Mouse (Mus musculus) olfactory bulb, adult 2 months (tissue): Measurements from ENCODE around the gene Smarcd2. TPM values are rescaled to one million over a fixed set of nuclear protein-coding genes. Genes with fewer than 3 reads are reported as not detected.

Experiments used
- H3K27ac ChIP-seq: fragments of 200-500 bp; 2 replicates; pipeline ENCODE4 v1.5.1; 2012; ENCODE audit warnings: low read depth, low read length; ENCODE audit not compliant: insufficient read depth
- H3K4me1 ChIP-seq: fragments of 200-500 bp; 2 replicates; pipeline ENCODE4 v1.6.1; 2012; ENCODE audit warnings: low read length; ENCODE audit not compliant: control insufficient read depth, insufficient read depth
- H3K4me3 ChIP-seq: fragments of 200-500 bp; 2 replicates; pipeline ENCODE4 v1.5.1; 2012; ENCODE audit warnings: mild to moderate bottlenecking, low read depth, low read length, moderate library complexity; ENCODE audit not compliant: insufficient read depth
- CTCF ChIP-seq: fragments of 200-500 bp; IDR thresholded peaks from 2 replicates; pipeline ENCODE4 v1.5.1; 2012; ENCODE audit warnings: low read depth, mild to moderate bottlenecking, low read length, moderate library complexity; ENCODE audit not compliant: insufficient read depth
- POLR2A ChIP-seq: fragments of 200-500 bp; IDR thresholded peaks from 2 replicates; pipeline ENCODE4 v1.6.1; 2012; ENCODE audit warnings: mild to moderate bottlenecking, low read depth, low read length, moderate library complexity; ENCODE audit not compliant: insufficient read depth
- WGBS: fragments of 180-500 bp; shearing (Covaris S2); methylation state at CpG from one replicate; pipeline ENCODE4 v1.1.7; 2018; 5-methylcytosine and 5-hydroxymethylcytosine counted together
- polyA plus RNA-seq: library from polyadenylated mRNA; stranded (reverse); fragments of >200 nt; gene quantifications from 2 replicates; pipeline ENCODE4 v1.2.4, GENCODE M21; 2012; ENCODE audit warnings: low replicate concordance; ENCODE audit not compliant: missing spikeins, insufficient read depth, insufficient read length

Gene Smarcd2
- polyA plus RNA-seq, 1 experiment = not detected

DNA sequence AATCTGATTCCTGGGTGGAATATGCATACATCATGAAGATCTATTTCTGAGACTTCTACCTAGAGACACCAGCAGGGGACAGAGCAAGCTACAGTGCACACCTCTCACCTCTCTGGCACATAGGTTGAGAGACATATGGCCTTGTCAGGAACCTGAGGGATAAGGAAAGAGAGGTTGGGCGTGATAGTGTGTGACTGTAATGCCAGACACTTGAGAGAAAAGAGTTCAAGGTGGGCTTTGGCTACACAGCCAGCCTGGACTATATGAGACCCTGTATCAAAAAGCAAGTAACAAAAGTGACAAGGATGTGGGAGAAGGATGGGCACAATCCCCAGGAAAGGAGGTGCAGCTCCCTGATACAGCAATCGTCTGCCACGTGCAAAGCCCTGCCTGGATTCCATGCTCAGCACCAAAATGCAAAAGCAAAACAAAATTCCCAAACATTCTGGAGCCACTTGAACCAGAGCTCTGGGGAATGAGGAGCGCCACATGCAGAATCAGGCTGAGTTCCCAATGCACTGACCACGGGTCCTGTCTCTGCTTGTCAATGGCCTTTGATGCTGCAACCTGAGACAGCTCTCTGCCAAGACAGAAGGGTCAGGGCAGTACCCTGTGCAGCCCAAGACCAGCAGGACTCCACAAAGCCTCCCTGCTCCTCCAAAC lies 1.5 kb downstream of the Smarcd2 start:
- Histone ChIP-seq H3K4me3 (peak overlapping the region; percentile 77), H3K4me1 (peaks cover 30% of the 10 kb centered on the region), H3K27ac (peak overlapping the region; percentile 45; the same call in 1 of the 2 replicates)
- TF ChIP-seq POLR2A (no peak), CTCF (no peak)
- 27% methylated on average over 5 of the region's 5 CpGs for WGBS

DNA sequence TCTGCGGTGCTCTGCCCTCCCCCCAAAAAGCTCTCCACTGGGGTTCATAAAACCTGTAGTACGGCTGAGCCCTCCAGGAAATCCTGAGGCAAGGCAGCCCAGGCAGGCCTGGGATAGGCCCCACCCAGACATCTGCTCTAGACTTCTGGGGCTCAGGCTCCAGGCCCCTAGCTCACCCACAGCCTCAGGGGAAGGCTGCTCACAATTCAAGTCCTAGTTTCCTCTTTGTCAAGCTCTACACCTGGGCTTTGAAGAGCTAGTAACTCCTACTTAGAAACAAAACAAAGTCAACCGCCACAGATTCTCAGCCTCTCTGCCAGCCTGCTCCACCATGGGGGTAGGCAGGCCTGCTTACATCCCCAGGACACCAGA lies 3.7 kb downstream of the Smarcd2 start:
- peaks cover 30% of the 10 kb centered on the region for H3K4me1 ChIP-seq
- TF ChIP-seq POLR2A (no peak), CTCF (no peak)
- H3K4me3 ChIP-seq = no peak overlapping the region
- no peak overlapping the region for H3K27ac ChIP-seq
- WGBS = 72% methylated on average over 3 of the region's 3 CpGs

DNA sequence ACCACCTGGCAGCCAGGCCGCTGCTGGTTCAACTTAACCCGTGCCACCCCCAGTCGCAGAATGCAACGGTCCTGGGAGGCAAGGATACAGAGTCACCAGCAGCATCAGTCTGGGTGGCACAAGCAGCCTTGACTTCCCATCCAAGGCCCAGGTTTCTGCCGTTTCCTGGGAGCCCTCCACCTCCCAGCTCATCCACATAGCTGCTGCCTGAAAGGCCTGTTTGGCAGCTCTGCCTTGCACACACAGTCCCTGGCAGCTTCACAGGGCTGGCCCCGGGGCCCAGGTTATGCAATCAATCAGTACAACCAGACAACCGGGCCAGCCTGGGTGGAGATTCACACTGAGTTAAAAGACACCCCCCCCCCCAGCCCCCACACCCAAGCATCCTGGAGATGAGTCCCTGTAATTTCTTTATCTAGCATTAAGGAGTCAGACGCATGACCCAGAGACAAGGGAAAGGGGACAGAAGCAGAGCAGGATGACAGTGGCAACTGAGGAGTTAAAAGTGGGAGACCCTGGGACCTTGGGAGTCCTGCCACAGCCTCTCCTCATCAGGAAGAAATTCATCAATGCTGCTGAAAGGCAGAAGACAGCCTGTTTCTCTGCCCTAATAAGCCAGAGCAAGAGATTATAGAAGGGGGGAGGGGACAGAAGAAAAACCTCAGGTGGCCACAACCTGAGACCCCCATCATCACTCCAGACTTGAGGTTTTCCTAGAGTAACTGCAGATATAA lies 4.3 kb downstream of the Smarcd2 start:
- Histone ChIP-seq H3K4me1 (peaks cover 30% of the 10 kb centered on the region), H3K27ac (no peak overlapping the region), H3K4me3 (no peak overlapping the region)
- 51% methylated on average over 8 of the region's 8 CpGs for WGBS
- TF ChIP-seq CTCF (no peak), POLR2A (no peak)

DNA sequence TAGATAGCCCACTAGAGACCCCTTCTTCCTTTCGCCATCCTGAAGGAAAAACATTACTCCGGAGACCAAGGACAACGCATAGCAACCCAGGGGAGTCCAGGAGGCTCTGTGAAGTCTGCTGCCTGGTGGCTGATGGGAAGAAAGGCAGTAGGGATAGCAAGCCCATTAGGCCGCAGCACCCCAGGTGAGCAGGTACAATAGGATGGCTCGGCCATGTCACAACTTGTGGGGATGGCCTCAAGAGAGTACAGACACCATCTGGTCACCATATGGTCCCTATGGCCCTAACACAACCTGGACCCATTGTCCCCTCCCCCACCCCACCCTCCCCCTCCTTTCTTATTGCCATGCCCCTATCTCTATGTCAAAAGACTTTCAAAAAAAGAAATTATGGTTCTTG lies 4.9 kb downstream of the Smarcd2 start:
- H3K4me3 ChIP-seq = no peak overlapping the region
- peaks cover 30% of the 10 kb centered on the region for H3K4me1 ChIP-seq
- no peak for TF ChIP-seq CTCF
- no peak for TF ChIP-seq POLR2A
- 87% methylated on average over 5 of the region's 5 CpGs for WGBS
- H3K27ac ChIP-seq = no peak overlapping the region

DNA sequence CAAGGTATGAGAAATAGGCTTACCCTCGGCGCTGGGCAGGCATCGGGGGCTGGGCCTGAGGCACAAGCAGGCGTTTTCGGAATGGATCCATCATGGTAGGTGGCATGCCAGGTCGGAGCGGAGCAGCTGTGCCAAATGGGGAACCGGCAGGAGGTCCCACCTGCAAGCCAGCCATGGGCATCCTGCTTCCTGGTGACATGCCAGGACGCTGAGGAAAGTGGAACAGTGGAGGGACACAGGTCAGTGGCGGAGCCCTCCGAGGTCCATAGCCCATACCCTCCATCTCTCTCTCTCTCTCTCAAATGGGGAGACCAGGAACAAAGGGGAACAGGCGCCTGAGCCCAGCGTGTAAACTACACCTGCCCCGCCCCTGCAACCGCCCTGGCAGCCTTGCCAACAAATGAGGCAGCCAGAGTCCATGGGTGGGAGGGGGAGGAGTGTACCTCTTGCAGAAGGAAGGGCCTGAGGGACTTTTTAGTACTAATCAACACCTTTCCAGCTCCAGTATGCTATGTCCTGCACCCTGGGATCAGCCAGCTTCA lies 5.4 kb downstream of the Smarcd2 start:
- TF ChIP-seq CTCF (no peak), POLR2A (no peak)
- H3K4me3 ChIP-seq = no peak overlapping the region
- peaks cover 30% of the 10 kb centered on the region for H3K4me1 ChIP-seq
- 70% methylated on average over 15 of the region's 15 CpGs for WGBS
- no peak overlapping the region for H3K27ac ChIP-seq

DNA sequence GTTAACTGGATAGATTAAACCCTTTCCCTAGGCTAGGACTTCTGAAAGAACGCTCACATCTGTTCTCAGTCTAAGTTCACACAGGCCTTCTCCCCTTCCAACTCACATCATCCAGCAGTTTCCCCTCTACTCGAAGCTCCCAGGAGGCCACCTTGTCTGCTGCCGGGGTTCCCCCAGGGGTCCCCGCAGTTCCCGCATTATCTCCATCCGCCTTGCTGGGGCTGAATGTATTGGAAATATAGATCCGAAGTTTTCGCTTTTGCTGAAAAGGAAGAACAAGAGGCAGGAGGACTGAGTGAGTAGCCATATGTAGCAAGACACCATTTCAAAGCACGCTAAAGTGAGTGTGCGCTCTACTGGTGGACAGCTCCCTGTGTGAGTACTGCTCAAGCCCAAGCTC lies 6.3 kb downstream of the Smarcd2 start:
- H3K4me3 ChIP-seq = no peak overlapping the region
- 93% methylated on average over 10 of the region's 10 CpGs for WGBS
- peaks cover 30% of the 10 kb centered on the region for H3K4me1 ChIP-seq
- H3K27ac ChIP-seq = no peak overlapping the region
- TF ChIP-seq CTCF (no peak), POLR2A (no peak)

DNA sequence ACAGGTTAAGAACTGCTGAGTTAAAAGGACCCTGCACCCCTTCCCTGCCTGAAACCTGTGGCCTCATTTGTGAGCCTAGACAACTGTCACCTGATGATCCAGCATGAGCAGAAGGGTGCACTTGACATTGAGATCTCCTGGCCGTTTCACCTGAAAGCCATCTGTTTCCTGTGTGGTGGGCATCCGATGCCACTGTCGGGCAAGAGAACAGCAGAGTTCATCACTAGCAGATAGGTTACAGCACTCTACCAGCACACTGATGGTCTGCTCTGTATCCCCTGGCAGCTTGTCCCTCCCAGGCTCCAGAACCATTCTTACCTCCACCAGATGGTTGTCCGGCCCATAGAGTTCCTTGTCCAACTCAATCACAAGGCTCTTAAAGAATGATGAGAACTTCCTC lies 7.2 kb downstream of the Smarcd2 start:
- TF ChIP-seq POLR2A (no peak), CTCF (no peak)

DNA sequence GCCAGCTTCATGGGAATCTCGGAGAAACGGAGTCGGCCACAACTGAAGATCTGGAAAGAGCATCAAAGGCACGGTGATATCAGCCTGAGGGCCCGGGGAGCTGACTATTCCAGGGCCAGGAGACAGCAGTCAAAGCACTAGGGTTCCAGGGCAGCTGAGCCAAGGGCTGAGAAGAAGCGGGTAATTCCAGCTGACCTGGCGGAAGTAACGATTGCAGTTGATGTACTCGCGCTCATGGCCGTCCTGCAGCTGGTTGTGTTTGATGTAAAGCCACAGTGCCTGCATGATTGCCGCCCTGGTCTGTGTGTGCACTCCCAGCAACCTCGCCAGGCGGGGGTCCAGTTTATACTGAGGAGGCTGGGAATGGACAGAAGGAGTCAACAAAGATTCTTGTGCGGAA lies 7.8 kb downstream of the Smarcd2 start:
- no peak for TF ChIP-seq CTCF
- TF ChIP-seq POLR2A = no peak
- Histone ChIP-seq H3K4me3 (no peak overlapping the region), H3K4me1 (peaks cover 29% of the 10 kb centered on the region), H3K27ac (no peak overlapping the region)
- 83% methylated on average over 15 of the region's 15 CpGs for WGBS

More for the DNA sequence above, 7.2 kb downstream of the Smarcd2 start:
- Histone ChIP-seq H3K27ac (no peak overlapping the region), H3K4me1 (peaks cover 31% of the 10 kb centered on the region), H3K4me3 (no peak overlapping the region)
- 93% methylated on average over 4 of the region's 4 CpGs for WGBS

DNA sequence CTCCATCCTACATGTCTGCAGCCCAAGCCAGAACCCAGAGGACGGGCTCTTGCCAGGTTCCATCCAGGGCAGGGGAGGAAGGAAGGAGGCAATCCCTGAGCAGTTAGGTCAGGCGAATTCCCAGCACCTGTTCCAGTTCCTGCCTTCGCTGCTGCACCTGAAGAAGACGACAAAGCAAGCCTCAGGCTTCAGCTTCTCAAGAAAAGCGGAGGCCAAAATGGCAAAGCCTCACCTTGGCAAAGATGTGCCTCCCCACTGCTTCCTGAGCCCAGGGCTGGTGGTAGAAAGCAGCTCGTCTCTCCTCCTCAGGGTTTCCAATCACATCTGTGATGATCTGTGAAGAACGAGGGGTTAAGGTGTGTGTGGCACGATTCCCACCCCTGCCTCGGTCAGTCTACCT lies 8.8 kb downstream of the Smarcd2 start:
- Histone ChIP-seq H3K27ac (no peak overlapping the region), H3K4me3 (no peak overlapping the region), H3K4me1 (peaks cover 24% of the 10 kb centered on the region)
- TF ChIP-seq CTCF (no peak), POLR2A (no peak)
- WGBS = 89% methylated on average over 9 of the region's 9 CpGs
